Mouse (Mus musculus) pancreas, adult 10 weeks (tissue): ENCODE results near the gene Gm3238. TPM values are rescaled to one million over a fixed set of nuclear protein-coding genes. Genes with fewer than 3 reads are reported as not detected.

Source experiments
- polyA plus RNA-seq: library from polyadenylated mRNA; stranded (reverse); fragments of 350-450 nt; fragmentation: Illumina TruSeq; extraction: RNeasy Lipid Tissue Mini Kit (QIAGEN cat#74804); gene quantifications from one replicate; pipeline ENCODE4 v1.2.3, GENCODE M21; 2015; ENCODE audit warnings: low read depth, low replicate concordance; ENCODE audit not compliant: insufficient read depth

Gm3238 gene
- polyA plus RNA-seq: not detected

DNA sequence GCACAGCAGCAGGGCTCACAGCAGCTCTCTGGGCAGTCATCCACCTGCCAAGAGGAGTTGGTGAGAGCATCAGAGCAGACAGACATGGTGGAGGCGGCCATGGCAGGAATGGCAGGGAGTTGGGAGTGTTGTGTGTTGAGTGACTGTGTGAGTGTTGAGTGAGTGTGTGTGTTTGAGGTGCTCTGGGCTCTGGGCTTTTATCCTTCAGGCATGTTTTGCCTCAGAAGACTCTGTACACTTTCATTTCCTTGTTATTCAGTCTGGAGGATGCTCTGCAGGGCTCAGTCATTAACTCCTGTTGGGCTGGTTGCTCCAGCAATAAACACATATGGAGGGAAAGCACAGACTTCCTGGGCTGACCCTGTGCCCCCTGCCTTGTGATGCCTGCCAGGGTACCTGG, at the start of gene Gm3238:
TSS of gene Gm3238 (minus strand) at position 101 of the 400 bp plus-strand sequence.

GRCm38 (mm10) chr10:77814382-77814781, 43.3 kb upstream of the Gm3238 start, which contains the start of gene Gm2696:
TSS of gene Gm2696 (plus strand) at chr10:77814682.

GRCm38 (mm10) chr10:77811743-77812142, 40.6 kb upstream of the Gm3238 start, which contains the start of gene Gm9507:
TSS of gene Gm9507 (minus strand) at chr10:77811843.

DNA sequence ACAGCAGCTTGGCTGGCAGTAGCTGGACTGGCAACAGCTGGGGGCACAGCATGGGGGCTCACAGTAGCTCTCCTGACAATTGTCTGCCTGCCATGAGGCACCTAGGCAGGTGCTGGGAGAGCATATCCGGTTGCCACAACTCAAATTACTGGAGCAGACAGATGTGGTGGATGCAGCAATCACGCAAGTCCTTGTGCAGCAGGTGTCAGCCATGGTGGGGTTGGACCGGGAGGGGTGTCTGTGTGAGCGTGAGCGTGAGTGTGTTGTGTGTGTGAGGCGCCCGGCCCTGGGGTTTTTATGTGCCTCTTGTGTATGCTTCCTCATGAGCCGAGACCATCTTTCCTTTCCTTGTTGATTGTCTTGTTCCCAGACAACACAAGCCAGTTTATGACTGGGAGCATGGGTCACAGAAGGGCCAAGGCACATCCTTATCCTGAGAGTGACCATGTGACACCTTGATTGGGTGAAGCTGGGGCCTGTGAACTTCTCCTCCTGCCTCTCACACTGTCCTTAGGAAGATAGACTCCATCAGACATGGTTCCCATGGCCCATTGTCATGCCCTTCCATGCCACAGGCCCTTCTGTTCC, 27.9 kb upstream of the Gm3238 start, which contains the start of gene Gm19668:
TSS of gene Gm19668 (minus strand) at position 213 of the 588 bp plus-strand sequence.

GRCm38 (mm10) chr10:77794976-77795375, 23.9 kb upstream of the Gm3238 start, which contains the start of gene Gm9639:
TSS of gene Gm9639 (minus strand) at chr10:77795076.

DNA sequence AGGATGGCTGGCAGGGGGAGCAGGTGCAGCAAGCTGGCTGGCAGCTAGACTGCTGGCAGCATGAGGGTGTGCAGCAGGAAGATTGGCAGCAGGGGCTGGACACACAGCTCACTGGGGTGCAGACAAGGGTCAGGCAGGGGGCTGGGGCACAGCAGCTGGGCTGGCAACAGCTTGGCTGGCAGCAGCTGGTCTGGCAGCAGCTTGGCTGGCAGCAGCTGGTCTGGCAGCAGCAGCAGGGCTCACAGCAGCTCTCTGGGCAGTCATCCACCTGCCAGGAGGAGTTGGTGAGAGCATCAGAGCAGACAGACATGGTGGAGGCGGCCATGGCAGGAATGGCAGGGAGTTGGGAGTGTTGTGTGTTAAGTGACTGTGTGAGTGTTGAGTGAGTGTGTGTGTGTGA, 16.8 kb upstream of the Gm3238 start, which contains the start of gene Gm7137:
TSS of gene Gm7137 (minus strand) at position 325 of the 400 bp plus-strand sequence.

GRCm38 (mm10) chr10:77782442-77782841, 11.3 kb upstream of the Gm3238 start, which contains the start of gene Gm3250:
TSS of gene Gm3250 (minus strand) at chr10:77782542.

GRCm38 (mm10) chr10:77776844-77777243, 5.7 kb upstream of the Gm3238 start, which contains the start of gene Gm7138:
TSS of gene Gm7138 (minus strand) at chr10:77776944.

DNA sequence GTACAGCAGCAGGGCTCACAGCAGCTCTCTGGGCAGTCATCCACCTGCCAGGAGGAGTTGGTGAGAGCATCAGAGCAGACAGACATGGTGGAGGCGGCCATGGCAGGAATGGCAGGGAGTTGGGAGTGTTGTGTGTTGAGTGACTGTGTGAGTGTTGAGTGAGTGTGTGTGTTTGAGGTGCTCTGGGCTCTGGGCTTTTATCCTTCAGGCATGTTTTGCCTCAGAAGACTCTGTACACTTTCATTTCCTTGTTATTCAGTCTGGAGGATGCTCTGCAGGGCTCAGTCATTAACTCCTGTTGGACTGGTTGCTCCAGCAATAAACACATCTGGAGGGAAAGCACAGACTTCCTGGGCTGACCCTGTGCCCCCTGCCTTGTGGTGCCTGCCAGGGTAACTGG, 11.5 kb downstream of the Gm3238 start, which contains the start of gene Gm3233:
TSS of gene Gm3233 (minus strand) at position 101 of the 400 bp plus-strand sequence.

DNA sequence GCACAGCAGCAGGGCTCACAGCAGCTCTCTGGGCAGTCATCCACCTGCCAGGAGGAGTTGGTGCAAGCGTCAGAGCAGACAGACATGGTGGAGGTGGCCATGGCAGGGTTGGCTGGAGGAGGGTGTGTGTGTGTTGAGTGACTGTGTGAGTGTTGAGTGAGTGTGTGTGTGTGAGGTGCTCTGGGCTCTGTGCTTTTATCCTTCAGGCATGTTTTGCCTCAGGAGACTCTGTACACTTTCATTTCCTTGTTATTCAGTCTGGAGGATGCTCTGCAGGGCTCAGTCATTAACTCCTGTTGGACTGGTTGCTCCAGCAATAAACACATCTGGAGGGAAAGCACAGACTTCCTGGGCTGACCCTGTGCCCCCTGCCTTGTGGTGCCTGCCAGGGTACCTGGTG, 19.9 kb downstream of the Gm3238 start, which contains the start of gene Gm9736:
TSS of gene Gm9736 (minus strand) at position 101 of the 400 bp plus-strand sequence.

DNA sequence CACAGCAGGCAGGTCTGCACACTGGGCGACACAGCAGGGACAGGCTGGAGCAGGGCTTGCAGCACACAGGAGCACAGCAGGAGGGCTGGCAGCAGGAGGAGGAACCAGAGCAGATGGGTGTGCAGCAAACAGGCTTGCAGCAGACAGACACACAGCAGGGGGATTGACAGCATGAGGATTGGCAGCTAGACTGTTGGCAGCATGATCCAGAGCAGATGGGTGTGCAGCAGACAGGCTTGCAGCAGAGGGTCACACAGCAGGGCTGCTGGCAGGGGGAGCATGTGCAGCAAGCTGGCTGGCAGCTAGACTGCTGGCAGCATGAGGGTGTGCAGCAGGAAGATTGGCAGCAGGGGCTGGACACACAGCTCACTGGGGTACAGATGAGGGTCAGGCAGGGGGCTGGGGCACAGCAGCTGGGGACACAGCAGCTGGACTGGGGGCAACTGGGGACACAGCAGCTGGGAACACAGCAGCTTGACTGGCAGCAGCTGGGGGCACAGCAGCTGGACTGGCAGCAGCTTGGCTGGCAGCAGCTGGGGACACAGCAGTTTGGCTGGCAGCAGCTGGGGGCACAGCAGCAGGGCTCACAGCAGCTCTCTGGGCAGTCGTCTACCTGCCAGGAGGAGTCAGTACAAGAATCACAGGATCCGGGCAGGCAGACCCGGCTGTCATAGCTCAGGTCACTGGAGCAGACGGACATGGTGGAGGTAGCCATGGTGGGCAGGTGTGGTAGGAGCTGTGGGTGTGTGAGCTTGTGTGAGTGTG, 29.0 kb downstream of the Gm3238 start, which contains the start of gene Gm18596:
TSS of gene Gm18596 (minus strand) at position 715 of the 765 bp plus-strand sequence.

GRCm38 (mm10) chr10:77726186-77726585, 44.9 kb downstream of the Gm3238 start, which contains the start of gene Gm10100:
TSS of gene Gm10100 (plus strand) at chr10:77726486.

Other genes starting within 250 kb of the Gm3238 start
- gene Itgb2, start 241.1 kb downstream of the Gm3238 start, polyA plus RNA-seq: 2.8 TPM
- gene Pttg1ip, start 189.6 kb downstream of the Gm3238 start, polyA plus RNA-seq: 43.2 TPM
- gene Sumo3, start 165.2 kb downstream of the Gm3238 start, polyA plus RNA-seq: 25.0 TPM
- gene Gm49325, start 165.1 kb downstream of the Gm3238 start, polyA plus RNA-seq: not detected
- gene Ube2g2, start 149.1 kb downstream of the Gm3238 start, polyA plus RNA-seq: 14.4 TPM
- gene Tspear, start 84.8 kb downstream of the Gm3238 start, polyA plus RNA-seq: not detected
- gene Gm19402, start 80.6 kb downstream of the Gm3238 start, polyA plus RNA-seq: not detected
- not detected for gene Gm9508, start 74.1 kb downstream of the Gm3238 start, polyA plus RNA-seq
- gene Gm10272, start 64.7 kb downstream of the Gm3238 start, polyA plus RNA-seq: not detected
- not detected for gene Gm10024, start 59.9 kb downstream of the Gm3238 start, polyA plus RNA-seq
- not detected for gene Gm10142, start 55.5 kb downstream of the Gm3238 start, polyA plus RNA-seq
- not detected for gene Krtap12-1, start 50.7 kb downstream of the Gm3238 start, polyA plus RNA-seq
- gene Gm10100, start 44.8 kb downstream of the Gm3238 start, polyA plus RNA-seq: not detected
- gene Gm18596, start 28.7 kb downstream of the Gm3238 start, polyA plus RNA-seq: not detected
- gene Gm9736, start 20.0 kb downstream of the Gm3238 start, polyA plus RNA-seq: not detected
- not detected for gene Gm3233, start 11.6 kb downstream of the Gm3238 start, polyA plus RNA-seq
- not detected for gene Gm7138, start 5.6 kb upstream of the Gm3238 start, polyA plus RNA-seq
- gene Gm3250, start 11.2 kb upstream of the Gm3238 start, polyA plus RNA-seq: not detected
- not detected for gene Gm7137, start 16.9 kb upstream of the Gm3238 start, polyA plus RNA-seq
- not detected for gene Gm9639, start 23.8 kb upstream of the Gm3238 start, polyA plus RNA-seq
- gene Gm19668, start 27.8 kb upstream of the Gm3238 start, polyA plus RNA-seq: not detected
- gene Gm9507, start 40.5 kb upstream of the Gm3238 start, polyA plus RNA-seq: not detected
- not detected for gene Gm2696, start 43.4 kb upstream of the Gm3238 start, polyA plus RNA-seq
- not detected for gene Krtap10-4, start 55.8 kb upstream of the Gm3238 start, polyA plus RNA-seq
- not detected for gene Krtap10-10, start 64.6 kb upstream of the Gm3238 start, polyA plus RNA-seq
- not detected for gene Gm36176, start 75.5 kb upstream of the Gm3238 start, polyA plus RNA-seq
- not detected for gene Gm10318, start 81.5 kb upstream of the Gm3238 start, polyA plus RNA-seq
- gene Gm3285, start 90.7 kb upstream of the Gm3238 start, polyA plus RNA-seq: not detected
- gene Lrrc3, start 131.2 kb upstream of the Gm3238 start, polyA plus RNA-seq: 0.48 TPM
- 1.4 TPM for gene Trpm2, start 199.2 kb upstream of the Gm3238 start, polyA plus RNA-seq
- 6.9 TPM for gene 1810043G02Rik, start 207.2 kb upstream of the Gm3238 start, polyA plus RNA-seq
- 9.8 TPM for gene Pfkl, start 238.8 kb upstream of the Gm3238 start, polyA plus RNA-seq